Mouse (Mus musculus) small intestine, adult 2 months (tissue): ENCODE measurements around the gene Kars.

Experiments
- CTCF ChIP-seq: fragments of 200-500 bp; IDR thresholded peaks from 2 replicates; pipeline ENCODE4 v1.5.1; 2012; ENCODE audit warnings: low read depth, mild to moderate bottlenecking, control low read depth, inconsistent platforms, low read length, moderate library complexity, mixed read lengths; ENCODE audit not compliant: insufficient replicate concordance, insufficient read length; ENCODE audit errors: extremely low read depth
- POLR2A ChIP-seq: fragments of 200-500 bp; IDR thresholded peaks from 2 replicates; pipeline ENCODE4 v1.6.1; 2012; ENCODE audit warnings: low read depth, mild to moderate bottlenecking, control low read depth, inconsistent platforms, low read length, moderate library complexity

DNA sequence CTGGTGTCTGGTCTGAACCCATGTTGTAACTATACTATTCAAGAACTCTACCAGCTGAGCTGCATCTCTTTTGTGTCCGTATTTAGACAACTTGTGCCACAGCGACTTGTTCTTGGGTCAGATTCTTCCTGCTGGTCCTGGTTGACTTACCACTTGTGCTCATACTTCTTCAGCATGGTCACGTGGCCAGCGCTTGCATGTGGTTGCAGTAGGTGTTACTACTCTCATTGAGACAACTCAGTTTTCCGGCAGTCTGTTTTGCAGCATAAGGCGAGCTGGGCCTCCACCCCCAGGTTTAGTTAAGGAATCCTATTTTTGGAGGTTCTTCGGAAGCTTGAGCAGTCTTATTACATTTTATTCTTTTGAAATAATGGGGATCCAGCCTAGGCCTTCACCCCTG, 59.8 kb downstream of the Kars start:
- TF ChIP-seq CTCF (no peak), POLR2A (no peak)
